Mouse (Mus musculus): ENCODE data around the gene Hsd11b1.
A peak's percentile ranks its signal among the peaks of the same experiment; 100 is the strongest.

The Hsd11b1 gene

DNA sequence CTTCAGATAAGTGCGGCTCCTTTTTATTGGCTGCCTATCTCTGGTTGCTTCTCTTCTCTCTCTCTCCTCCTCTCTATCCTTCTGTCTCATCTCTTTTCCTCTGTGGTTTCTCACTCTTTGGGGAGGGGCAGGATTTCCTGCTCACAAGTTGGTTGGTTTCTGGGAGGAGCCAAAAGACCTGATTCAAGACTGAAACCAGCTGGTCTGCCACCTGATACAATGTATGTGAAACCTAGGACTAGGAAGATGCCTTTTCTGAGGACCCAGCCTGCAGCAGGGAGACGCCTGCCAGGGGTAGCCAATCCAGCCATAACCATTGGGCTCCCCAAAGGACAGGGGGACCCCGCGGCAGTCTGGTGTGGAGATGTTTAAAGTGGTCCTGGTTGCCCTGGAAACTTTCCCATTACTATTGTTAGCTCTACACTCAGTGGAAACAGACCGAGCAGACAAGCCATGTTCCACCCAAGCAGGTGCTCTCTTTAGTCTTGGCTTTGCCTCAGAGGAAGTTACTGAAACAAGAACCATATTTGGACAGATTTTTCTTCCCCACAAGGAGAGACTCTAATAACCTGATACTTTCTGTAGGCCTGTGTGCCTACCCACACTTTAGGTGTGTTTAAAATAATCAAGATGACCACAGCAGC is at the start of gene Hsd11b1:
Gene Hsd11b1 (minus strand): TSS at position 121 of the 644 bp plus-strand sequence.
- no peak for DNase-seq

DNA sequence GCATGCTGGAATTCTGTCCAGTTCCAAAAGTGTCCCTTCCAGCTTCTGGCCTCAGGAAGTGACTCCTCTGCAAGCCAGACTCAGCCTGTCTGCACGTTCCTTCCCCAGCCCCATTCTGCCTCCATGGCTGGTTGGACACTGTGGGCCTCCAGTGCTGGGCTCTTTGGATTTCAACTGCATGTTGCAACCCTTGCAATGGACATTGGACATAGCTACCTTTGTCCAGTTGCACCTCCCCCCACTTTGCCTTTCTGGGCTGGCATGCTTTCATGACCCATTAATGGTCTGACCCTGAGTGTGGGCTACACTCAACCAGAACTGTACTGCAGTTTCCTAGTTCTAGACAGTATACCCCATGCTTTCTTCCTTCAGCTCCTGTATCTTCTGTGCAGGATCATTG is 47.7 kb upstream of the Hsd11b1 start:
- DNase-seq = peak; percentile 80

DNA sequence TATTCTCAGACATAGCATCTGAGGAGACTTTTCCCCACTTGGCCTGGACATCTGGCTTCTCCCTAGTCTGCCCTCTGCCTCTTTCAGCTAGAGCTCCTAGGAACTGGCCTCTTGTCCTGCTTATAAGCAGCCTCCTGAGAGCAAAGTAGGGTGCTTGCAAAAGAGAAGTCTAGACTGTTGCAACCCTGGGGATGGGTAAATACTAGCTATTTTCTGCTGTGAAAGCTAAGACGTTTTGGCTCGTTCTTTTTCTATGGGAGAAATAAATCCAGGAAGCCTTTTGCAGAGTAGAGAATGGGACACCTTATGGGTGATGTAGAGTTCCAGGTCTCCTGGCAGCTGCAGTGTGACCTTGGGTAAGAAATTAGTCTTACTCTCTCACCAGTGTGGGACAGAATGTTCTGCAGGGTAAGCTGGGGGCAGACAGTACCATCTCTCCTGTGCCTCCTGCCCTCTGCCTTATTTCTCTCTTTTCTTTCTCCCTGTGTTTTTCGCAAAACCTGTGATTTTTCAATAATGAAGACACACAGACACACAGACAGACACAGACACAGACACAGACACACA is 46.7 kb upstream of the Hsd11b1 start:
- no peak for DNase-seq

DNA sequence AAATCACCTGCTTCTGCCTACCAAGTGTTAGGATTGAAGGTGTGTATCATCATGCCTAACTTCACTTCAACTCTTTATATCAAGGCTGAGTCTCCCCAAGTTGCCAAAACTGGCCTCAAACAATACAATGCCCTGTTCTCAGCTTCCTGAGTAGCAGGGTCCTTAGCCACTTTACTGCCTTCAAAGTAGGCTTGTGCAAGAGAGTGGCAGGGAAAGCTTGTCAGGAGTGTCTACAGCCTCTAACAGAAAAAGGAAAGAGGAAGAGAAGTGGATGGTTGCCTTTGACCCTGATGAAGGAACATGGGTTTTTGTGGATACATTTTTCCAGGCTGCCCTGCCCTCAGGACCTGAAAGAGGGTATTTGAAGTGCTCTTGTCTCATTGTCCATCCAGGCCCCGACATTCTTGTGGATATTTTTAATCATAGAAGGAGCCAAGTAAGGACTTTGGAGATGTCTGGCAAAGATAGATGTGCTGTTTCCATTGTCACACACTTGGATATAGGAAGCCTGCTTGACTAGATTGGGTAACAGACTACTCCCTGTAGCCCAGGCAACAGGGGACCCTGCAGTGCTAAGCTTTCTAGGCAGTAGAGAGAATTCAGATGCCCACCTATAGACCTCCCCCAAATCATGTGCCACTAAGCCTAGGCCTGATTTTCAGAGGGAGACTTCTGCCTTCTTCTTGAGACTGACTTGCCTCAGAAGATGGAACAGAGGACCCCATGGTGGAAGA is 46.1 kb upstream of the Hsd11b1 start:
- no peak for DNase-seq

DNA sequence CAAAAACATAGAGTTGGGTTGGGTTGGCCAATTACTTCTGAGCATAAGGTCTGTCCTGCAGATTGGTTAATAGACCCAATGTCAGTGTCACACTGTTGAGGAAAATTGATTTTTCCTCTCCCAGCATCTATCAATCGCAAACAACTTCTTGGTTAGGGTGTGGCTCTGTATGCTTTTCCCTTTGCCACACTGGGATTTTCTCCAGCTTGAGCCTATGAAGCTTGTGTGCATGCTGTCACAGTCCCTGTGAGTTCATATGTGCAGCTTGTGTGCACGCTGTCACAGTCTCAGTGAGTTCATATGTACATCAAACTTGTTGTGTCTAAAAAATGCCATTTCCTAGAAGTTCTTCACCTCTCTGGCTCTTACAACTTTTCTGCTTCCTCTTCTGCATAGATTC is 43.0 kb upstream of the Hsd11b1 start:
- DNase-seq = no peak

DNA sequence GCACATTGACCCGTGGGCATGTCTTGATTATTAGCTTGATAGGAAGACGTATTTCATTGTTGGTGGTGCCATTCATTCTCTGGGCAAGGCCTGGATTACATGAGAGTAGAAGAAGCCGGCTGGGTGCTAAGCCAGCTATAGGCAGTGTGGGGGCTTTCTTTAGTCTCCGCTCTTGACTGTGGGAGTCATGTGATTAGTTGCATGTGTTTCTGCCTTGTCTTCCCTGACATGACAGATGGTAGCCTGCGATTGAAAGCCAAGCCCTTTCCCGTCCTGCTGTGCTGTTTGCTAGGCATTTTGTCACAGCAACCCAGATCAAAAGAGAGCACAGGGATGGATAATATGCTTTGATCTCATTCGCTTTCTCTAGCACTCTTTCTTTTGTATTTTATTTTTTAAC is 41.5 kb upstream of the Hsd11b1 start:
- DNase-seq = no peak

DNA sequence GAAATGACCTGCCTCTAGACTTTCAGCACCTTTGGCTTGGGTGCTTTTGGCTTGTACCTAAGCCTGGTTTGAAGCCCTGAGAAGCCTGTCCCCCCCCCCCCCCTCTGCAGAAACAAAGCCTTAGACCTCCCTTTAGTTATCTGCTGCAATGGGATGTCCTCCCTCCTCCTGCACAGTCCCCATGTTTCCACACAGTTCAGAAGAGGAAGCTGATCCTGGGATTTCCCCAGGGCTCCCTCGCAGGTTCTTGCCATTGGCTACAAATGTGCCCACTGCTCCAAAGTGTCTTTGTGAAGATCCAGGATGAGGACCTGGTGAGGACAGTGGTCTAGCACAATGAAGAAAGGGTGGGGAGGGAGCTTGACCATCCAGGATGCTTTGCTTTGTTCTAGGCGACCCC is 39.2 kb upstream of the Hsd11b1 start:
- DNase-seq = no peak

DNA sequence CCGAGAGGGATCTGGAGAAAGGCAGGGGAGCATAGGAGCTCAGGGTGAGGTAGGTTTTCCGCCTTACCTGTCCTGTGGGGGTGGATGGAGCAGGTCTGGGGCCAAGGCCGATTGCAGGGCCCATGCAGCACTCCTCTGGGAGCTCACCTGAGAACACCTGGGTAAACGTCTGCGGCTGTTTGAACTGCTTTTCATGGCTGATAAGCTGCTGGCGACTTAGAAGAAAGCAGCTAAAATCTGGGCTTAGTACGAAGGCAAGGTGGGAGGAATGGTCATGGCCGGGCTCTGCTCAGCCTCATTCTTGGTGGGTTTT is 38.2 kb upstream of the Hsd11b1 start:
- DNase-seq = no peak

DNA sequence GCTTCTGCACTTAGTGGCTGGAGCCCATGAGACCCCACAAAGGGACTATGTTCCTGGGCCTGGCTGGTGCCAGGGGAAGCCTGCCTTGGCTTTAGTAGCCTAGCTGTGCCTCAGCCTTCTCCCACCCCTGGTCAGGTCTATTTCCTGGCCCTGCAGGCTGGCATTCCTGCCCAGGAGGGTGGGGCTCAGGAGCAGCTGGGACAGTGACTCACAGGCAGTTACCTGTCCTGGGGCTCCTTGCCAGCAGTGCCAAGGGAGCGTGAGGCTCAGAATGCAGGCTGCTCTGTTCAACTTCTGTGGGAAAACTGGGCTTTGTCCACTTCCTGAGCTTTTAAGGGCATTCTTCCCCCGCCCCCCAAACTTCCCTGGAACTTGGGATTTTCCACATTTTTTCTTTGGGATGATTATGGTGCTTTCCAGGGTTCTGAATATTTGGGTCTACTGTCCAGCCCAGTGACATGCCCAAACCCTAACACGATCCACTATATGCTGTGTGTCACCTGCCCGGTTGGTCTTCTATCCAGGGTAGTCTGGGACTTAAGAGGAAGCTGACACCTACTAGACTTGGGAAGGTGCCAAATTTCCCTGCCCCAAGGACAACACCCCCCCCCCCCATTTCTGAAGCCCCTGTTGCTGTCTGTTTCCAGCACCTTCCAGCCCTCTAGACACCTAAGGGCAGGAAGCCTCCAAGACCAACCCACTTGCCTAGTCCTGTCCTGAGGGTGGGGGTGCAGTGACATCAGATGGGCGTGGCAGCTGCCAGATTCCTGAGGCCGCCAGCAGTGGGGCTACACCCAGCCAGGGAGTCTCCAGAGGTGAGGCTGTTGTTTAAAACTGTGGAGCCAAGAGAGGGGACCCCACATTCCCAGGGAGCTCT is 37.6 kb upstream of the Hsd11b1 start:
- peak; percentile 42 for DNase-seq

DNA sequence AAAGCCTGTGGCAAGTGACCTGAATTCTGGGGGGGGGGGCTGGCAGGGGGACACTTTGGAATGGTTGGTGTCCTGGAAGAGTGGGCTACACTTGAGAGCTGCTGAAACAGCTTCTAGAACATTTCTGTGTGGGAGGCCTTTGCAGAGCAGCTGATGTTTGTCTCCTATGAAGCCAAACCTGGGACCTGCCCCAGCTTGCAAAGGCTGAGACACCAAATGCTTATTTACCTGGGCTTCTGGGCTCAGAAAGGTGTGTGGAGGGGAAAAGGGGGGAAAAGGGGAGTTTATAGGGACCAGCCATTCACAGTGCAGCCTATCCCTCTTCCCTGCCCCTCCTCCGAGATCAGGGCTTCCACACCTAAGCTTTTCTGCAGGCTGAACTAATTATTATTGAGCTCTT is 36.1 kb upstream of the Hsd11b1 start:
- DNase-seq = no peak

DNA sequence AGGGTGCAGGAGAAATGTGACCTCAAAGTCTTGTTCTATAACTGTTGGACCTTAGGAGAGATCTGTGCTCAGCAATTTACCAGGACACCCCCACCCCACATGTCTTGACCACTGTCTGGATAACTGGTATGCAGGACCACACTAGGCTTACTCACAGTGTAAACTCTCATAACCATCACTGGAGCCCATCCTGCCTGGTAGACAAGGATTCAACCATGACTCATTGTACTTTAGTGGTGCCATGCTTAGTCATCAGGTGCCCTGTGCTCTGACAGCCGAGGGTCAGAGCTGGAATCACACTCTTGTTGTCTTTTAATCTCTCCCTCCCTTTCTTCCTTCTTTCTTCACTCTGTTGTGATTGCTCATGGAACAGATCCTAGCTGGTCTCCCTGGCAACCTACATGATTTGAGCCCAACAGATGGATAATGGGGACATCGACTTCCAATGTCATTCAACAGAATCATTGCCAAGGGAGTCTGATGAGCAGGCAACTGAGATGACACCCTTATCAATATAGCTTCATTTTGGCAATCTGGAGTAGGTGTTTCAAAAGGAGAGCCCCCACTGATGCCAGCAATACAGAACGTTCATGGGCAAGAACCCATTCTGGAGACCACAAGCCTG is 34.4 kb upstream of the Hsd11b1 start:
- no peak for DNase-seq

DNA sequence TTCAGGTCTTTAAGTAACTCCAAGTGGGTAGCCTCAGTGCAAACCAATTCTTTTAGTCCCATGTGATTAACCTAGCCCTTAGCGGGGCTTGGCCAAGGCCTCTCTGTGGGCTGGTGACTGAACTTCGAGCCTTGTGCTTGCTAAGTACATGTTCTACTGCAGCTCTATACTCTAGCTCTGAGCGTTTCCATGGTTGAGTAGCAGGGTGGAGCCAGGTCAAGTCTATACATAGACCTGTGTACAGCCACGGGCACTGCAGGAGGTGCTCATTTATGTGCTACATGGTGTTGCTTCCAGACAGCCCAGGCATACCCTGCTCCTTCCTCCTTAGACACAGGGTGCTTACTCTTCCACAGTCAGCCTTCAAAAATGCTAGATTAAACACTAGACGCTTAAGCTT is 32.0 kb upstream of the Hsd11b1 start:
- DNase-seq = no peak

DNA sequence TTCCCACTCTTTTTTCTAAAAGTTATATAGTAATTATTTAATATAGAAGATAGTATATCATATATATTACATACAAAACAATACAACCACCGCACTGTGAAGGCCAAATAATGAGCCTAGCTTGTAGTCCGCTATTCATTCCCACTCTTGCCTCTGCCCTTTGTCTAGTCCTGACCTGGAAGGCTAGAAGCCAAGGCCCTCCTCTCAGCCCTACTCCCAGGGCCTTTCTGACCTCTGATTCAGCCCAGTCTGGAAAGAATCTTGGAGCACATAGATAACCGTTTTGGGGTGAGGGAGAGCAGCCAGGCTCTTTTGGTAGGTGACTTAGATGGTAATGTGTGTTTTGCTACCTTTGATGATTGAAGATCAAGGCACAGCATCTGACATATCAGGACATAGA is 30.1 kb upstream of the Hsd11b1 start:
- no peak for DNase-seq

DNA sequence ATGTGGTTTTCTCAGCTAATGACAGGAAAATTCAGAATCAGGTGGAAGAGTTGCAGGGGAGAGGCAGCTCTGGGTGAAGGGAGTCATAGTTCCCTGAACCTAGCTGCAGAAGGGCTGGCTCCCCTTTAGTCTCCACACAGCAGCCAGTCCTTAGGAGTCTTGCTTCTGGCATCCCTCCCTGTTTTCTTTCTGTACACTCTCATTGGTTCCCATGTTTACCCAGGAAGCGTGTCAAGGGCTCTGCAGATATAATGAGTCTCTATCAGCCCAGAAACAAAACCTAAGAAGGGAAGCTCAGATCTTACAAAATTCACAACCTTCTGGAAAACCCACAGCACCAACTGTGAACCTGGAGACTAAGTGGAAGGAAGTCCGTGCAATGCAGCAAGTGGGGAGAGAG is 29.2 kb upstream of the Hsd11b1 start:
- no peak for DNase-seq

DNA sequence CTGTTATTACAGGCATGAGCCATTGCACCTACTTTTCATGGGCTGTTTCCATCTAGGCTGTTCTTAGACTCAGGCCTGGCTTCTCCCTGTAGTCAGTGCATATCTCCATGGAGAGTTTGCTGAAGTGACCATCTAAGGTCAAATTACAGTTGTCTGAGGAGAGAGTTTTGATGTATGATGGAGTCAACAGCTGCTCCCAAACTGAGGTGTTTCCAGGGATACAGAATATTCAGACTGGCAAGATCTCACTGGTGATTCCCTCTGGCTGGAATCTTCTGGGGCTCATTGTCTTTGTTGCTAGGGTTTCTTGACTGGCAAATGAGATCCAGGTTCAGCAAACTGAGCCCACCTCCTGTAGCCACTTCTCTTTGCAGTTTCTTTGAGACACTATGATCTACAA is 26.8 kb upstream of the Hsd11b1 start:
- DNase-seq = no peak

DNA sequence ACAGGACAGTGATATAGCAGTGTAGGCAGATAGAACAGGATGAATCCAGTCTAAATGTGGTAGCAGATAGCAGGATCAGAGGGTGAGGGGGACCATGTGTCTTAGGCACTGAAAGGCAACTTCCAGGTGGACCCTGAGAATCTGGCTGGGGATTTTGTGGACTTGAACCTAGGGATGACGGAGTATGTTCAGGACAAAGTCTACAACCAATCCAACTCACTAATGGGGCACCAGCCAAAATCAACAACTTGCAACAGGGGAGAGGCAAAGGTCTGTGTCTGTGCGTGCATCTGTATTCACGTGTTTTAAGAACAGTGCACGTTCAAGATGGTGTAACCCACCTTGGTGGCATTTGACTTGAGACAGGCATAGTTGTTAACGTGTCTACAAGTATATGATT is 26.0 kb upstream of the Hsd11b1 start:
- DNase-seq = peak; percentile 45

DNA sequence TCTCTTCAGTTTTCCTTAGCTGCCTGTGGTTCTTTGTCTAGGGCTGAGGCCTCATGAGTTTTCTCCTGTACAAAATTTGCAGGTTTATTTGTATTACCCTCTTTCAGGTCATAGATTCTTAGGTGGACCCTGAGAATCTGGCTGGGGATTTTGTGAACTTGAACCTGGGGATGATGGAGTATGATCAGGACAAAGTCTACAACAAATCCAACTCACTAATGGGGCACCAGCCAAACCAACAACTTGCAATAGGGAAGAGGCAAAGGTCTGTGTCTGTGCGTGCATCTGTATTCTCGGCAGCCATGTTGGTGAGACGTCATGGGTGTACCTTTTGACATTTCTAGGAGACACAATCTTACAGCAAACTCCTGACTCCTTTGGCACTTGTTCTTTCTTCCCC is 25.2 kb upstream of the Hsd11b1 start:
- DNase-seq = no peak

DNA sequence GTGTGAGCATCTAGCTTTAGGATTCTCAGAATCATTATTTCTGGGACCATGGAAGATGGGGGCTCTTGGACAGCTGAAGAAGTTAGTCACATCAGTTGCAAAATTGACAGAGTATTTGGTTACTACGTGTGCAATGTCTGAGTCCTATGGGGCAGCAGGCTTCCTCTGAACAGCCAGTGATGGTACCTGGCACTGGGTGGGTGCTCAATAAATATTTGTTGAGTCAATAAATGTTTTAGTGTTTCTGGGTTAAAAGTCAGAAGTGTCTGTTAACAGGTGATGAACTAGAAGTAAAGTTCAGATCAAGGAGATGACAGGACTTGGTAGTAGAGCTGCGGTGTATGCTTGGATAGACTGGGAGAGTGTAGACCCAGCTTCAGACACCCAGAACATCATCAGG is 23.7 kb upstream of the Hsd11b1 start:
- DNase-seq = no peak

DNA sequence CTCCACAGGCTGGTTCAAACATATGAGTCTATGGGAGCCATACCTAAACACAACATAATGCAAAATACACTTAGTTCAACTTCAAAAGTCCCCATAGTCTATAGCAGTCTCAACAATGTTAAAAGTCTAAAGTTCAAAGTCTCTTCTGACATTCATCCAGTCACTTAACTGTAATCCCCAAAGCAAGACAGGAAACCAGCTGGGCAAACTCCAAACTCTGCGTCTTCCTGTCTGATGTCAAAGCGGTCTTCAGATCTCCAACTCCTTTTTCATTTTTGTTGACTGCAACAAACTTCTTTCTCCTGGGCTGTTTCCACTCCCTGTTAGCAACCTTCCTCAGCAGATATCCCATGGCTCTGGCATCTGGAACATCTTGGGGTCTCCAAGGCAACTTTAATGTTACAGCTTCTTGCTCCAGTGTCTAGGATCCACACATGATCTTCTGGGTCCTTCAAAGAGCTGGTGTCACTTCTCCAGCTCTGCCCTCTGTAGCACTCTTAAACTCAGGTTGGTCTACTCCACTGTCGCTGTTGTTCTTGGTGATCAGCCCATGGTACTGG is 22.0 kb upstream of the Hsd11b1 start:
- DNase-seq = peak; percentile 42

DNA sequence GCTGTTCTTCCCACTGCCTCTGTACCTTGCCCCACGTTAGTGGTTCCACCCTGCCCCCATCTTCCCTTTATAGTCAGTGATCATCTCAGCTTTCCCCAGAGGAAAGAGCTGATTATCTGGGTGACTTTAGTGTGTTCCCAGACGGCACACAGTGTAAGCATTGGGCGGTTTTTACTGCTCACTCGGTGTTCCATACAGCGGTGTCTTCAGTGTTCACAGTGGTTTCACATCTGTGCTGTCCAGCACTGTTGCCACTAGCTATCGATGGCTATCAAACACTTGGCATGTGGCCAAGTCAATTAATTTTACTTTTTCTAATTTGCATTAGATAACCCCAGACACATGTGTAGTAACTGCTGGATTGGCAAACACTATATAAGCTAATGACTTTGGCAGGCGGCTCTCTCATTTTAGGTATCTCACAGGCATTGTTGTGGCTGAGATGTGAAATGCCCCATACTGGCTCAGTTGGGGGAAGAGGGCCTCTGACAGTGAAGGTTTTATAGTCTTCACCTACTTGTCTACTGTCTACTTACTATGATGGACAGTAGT is 20.4 kb upstream of the Hsd11b1 start:
- DNase-seq = no peak

DNA sequence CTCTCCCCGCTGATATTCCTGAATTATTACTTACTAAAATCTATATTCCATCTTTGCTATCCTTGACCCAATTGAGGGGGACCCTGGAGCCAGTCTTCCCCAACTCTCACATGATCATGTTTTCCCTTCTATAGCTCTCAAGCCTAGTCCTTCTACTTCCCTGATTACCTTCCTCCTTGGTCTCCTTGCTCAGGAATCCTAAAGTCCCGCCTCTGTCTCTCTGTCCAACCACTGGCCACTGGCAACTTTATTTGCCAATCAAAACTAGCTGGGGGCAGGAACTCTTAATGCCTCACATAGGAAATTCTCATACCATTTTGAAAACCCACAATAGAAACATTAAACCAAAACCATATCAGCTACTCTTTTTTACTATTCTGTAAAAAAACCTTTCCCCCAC is 17.5 kb upstream of the Hsd11b1 start:
- DNase-seq = no peak

DNA sequence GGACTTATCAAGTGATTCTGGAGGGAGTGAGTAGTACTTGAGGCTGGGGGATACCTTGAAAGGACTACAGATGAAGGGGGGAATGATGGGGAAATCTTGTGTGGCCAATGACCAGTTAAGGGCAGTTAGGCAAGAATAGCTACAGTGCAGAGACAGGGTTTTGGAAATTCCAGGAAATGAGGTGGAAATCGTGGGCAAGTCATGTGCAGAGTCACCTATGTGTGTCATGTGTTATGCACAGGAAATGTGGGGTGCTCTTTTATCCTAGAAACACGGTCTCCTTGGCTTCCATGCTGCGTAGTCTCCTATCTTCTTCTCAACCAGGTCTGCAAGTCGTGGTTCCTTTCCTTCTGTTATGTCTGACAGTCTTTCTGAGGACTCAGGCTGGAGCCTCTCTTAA is 15.6 kb upstream of the Hsd11b1 start:
- DNase-seq = no peak
